Mouse (Mus musculus) frontal cortex, postnatal 36 days (tissue): Measurements from ENCODE around the gene 2210017I01Rik.

ENCODE experiments used
- DNase-seq, 2 experiments: peaks; one replicate each; pipeline ENCODE4 v3.0.0; 2022; ENCODE audit warnings: low spot score in 2 of 2

The 2210017I01Rik gene

DNA sequence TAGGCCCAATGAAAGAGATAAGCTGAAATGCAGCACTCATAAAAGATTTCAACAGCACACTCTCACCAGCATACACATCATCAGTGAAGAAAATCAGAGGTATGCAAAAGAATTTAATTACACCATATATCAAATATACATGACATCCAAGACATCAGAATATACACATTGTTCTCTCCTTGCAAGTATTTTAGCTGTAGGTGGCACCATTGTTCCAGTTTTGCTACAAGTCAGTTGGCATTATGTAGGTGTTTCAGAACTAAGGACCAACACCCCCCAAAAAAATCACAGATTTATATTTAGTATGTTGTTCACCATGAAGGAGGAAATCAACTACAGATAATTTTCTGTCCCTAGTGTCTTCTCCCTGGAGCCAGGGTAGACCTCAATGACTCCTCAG, 41.9 kb downstream of the 2210017I01Rik start:
- no peak for DNase-seq
